1 mouse cellular context compared by ENCODE assay signal in the genomic region with DNA sequence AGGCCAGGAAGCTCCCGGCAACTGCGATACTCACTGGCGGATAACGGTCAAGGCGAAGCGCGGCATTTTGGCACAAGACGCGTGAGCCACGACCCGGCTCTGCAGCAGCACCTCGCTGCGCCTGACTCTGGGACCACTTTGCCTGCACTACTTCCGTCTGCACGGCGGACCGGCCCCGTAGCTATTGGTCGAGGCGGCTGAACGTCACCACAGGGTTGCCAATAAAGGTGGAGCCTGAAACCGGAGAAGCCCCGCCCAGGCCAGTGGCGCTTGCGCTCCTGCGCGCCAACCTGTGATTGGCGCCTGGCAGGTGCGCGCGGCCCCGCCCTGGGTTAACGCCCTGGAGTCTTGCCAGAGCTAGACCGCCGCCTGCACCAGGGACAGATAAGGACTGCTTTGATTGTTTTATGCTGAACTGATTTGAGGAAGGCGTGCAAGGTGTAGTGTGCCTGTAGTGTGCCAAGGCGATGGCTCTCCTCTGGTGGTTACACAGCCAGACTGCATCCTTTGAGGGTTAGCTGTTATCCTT.
A peak's percentile ranks its signal among the peaks of the same experiment; 100 is the strongest.
TF ChIP-seq lines count a peak whose summit lies in the region.

A gene (minus strand): TSS at position 156 of the 529 bp plus-strand sequence.

TF ChIP-seq in myocyte, 11 proteins besides CTCF, POLR2A, EP300 and RAD21 (continued from another document):
- TF ChIP-seq TCF3 (IDR thresholded peaks at IDR 0.05; ENCODE audit: insufficient read length, low read depth) (peak; percentile 82), SRF (IDR thresholded peaks at IDR 0.05; ENCODE audit: control insufficient read depth, insufficient read length, low read depth) (peak; percentile 62), TCF12 (IDR thresholded peaks at IDR 0.05; ENCODE audit: insufficient read depth, poor library complexity, severe bottlenecking) (peak; percentile 5)
